In the genomic region with DNA sequence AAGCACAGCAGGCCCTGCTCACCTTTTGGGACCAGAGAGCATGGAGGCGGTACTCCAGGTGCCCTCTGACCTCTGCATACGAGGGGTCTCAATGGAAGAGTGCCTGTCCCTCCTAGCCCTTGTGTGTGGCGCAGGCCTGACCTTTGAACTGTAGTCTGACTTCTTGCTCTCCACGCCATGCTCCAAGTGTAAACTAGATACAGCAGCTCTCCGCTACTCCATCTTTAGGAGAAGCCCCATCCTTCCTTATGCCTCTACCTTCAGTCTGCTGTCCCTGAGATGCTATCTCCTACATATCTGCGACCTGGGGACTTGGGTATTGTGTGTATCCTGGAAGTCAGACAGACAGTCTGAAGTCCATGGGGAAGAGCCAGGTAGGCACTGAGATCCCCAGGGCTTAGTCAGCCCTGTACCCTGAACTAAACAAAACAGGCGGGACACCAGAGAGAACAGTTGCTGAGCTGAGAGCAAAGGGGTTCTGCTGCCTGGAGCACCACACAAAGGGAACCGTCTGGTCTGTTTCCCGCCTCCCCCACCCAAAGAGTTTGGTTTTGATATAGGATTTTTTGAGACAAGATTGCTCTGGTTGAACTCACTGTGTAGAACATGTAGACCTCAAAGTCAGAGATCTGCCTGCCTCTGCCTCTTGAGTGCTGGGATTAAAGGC, we compare ENCODE assay signal across 8 mouse cellular contexts. TPM values are rescaled to one million over a fixed set of nuclear protein-coding genes. Genes with fewer than 3 reads are reported as not detected.
DNase-seq lines count a peak whose midpoint lies in the region; ATAC-seq and TF ChIP-seq lines count a peak whose summit lies in the region.

No protein-coding gene starts in this region.

- TF ChIP-seq POLR2A in myocyte (IDR thresholded peaks at IDR 0.05; ENCODE audit: insufficient read length, low read depth), result no peak

- H3K27me3 ChIP-seq in embryonic facial prominence, embryonic 13.5 days, result no peaks in the 10 kb centered on the region
- no peaks in the 10 kb centered on the region for H3K27me3 ChIP-seq in intestine, embryonic 14.5 days (replicated peaks; ENCODE audit: control insufficient read depth, insufficient read depth, low read length)
- H3K27me3 ChIP-seq in myocyte (ENCODE audit: control insufficient read depth, insufficient read depth, insufficient read length), result no peaks in the 10 kb centered on the region

- ATAC-seq in embryonic facial prominence, embryonic 13.5 days (ENCODE audit: insufficient number of reproducible peaks, insufficient read depth, low FRiP score, low TSS enrichment, low read depth), result no peak
- no peak for ATAC-seq in intestine, embryonic 14.5 days (replicated peaks; ENCODE audit: low FRiP score, low TSS enrichment, low read depth)
- ATAC-seq in granulocyte monocyte progenitor cell, adult 5-6 weeks (replicated peaks; ENCODE audit: poor library complexity, severe bottlenecking), result no peak

- peak overlapping the region; percentile 63 for H3K4me3 ChIP-seq in layer of hippocampus, adult 2 months
- H3K4me3 ChIP-seq in embryonic facial prominence, embryonic 13.5 days, result peak overlapping the region; percentile 55; the same call in 1 of the 2 replicates
- no peak overlapping the region for H3K4me3 ChIP-seq in intestine, embryonic 14.5 days (ENCODE audit: low read depth, low read length)
- peak overlapping the region; percentile 60 for H3K4me3 ChIP-seq in myocyte

- H3K4me2 ChIP-seq in embryonic facial prominence, embryonic 13.5 days, result peak overlapping the region; percentile 90
- peak overlapping the region; percentile 88 for H3K4me2 ChIP-seq in intestine, embryonic 14.5 days (ENCODE audit: low read length)
- peak overlapping the region; percentile 97 for H3K4me2 ChIP-seq in myocyte (ENCODE audit: low read depth)

- DNase-seq in layer of hippocampus, adult 2 months (ENCODE audit: low spot score in 2 of 2), result no peak
- DNase-seq in layer of hippocampus, adult 11-12 months (ENCODE audit: low spot score), result no peak
- no peak for DNase-seq in intestine, embryonic 14.5 days (ENCODE audit: low spot score)
- DNase-seq in gastrocnemius, postnatal 36 days, result no peak
- no peak for DNase-seq in spleen, adult 18-20 months

- peaks cover 12% of the 10 kb centered on the region for H3K79me2 ChIP-seq in myocyte (ENCODE audit: control insufficient read depth, insufficient read depth)

- H3K4me1 ChIP-seq in embryonic facial prominence, embryonic 13.5 days, result peaks cover 50% of the 10 kb centered on the region
- H3K4me1 ChIP-seq in intestine, embryonic 14.5 days (replicated peaks; ENCODE audit: control insufficient read depth, insufficient read depth, low read length), result peaks cover 32% of the 10 kb centered on the region

- H3K9ac ChIP-seq in embryonic facial prominence, embryonic 13.5 days, result no peak overlapping the region
- H3K9ac ChIP-seq in intestine, embryonic 14.5 days (ENCODE audit: low read length), result no peak overlapping the region

- no peak for TF ChIP-seq CTCF in layer of hippocampus, adult 2 months (conservative IDR thresholded peaks at IDR 0.05)

- no peak overlapping the region for H3ac ChIP-seq in myocyte (ENCODE audit: control insufficient read depth, insufficient read length)

- no peaks in the 10 kb centered on the region for H3K9me3 ChIP-seq in embryonic facial prominence, embryonic 13.5 days
- H3K9me3 ChIP-seq in intestine, embryonic 14.5 days (ENCODE audit: control insufficient read depth, low read length), result no peaks in the 10 kb centered on the region

- intact Hi-C loops in gastrocnemius, postnatal 36 days (cut with DNase I), result no loop called here

- peaks cover 58% of the 10 kb centered on the region for H3K36me3 ChIP-seq in embryonic facial prominence, embryonic 13.5 days
- H3K36me3 ChIP-seq in intestine, embryonic 14.5 days (ENCODE audit: control insufficient read depth, insufficient read depth, low read length), result peaks cover 58% of the 10 kb centered on the region
- no peaks in the 10 kb centered on the region for H3K36me3 ChIP-seq in myocyte (ENCODE audit: control insufficient read depth, insufficient read depth)

- peak overlapping the region; percentile 97 for H3K27ac ChIP-seq in layer of hippocampus, adult 2 months
- H3K27ac ChIP-seq in embryonic facial prominence, embryonic 13.5 days, result no peak overlapping the region; the same call in 1 of the 2 replicates
- no peak overlapping the region for H3K27ac ChIP-seq in intestine, embryonic 14.5 days (ENCODE audit: low read depth)

- WGBS in embryonic facial prominence, embryonic 13.5 days, result 73% methylated on average over 9 of the region's 9 CpGs
- 82% methylated on average over 9 of the region's 9 CpGs for WGBS in intestine, embryonic 14.5 days

TF ChIP-seq in myocyte, 11 proteins besides CTCF, POLR2A, EP300 and RAD21:
- TF ChIP-seq MYOD1 (IDR thresholded peaks at IDR 0.05; ENCODE audit: control insufficient read depth in 1 of 3, insufficient read length in 2 of 3, low read depth in 2 of 3) (no peak), TCF12 (IDR thresholded peaks at IDR 0.05; ENCODE audit: insufficient read depth, poor library complexity, severe bottlenecking) (no peak), POLR2AphosphoS2 (IDR thresholded peaks at IDR 0.05; ENCODE audit: insufficient read length, low read depth) (no peak), CEBPB (IDR thresholded peaks at IDR 0.05; ENCODE audit: insufficient read depth, poor library complexity, severe bottlenecking) (no peak), REST (IDR thresholded peaks at IDR 0.05; ENCODE audit: insufficient read depth, insufficient read length) (no peak), TCF3 (IDR thresholded peaks at IDR 0.05; ENCODE audit: insufficient read length, low read depth) (no peak), MYOG (IDR thresholded peaks at IDR 0.05; ENCODE audit: control insufficient read depth in 1 of 3, insufficient read depth in 1 of 3, insufficient read length in 2 of 3, low read depth in 2 of 3) (no peak), E2F4 (IDR thresholded peaks at IDR 0.05; ENCODE audit: insufficient read depth) (no peak), USF1 (IDR thresholded peaks at IDR 0.05; ENCODE audit: low read depth) (no peak), MAX (IDR thresholded peaks at IDR 0.05; ENCODE audit: low read depth) (no peak), SRF (IDR thresholded peaks at IDR 0.05; ENCODE audit: control insufficient read depth, insufficient read length, low read depth) (no peak)

RNA-seq across cellular contexts. Expression of gene Slc25a22, which starts 1.7 kb away (rescaled TPM):
- 100 to 1,000 TPM; 338 to 343 TPM for total RNA-seq in layer of hippocampus, adult 2 months (2021)
- 32.4 and 35.3 TPM in 2 replicates for polyA plus RNA-seq in embryonic facial prominence, embryonic 13.5 days (2015; fragmentation: Nextera tagmentation; extraction: Ambion mirVana)
- 34.7 and 35.3 TPM in 2 replicates for polyA plus RNA-seq in intestine, embryonic 14.5 days (2014; fragmentation: Nextera tagmentation; extraction: Ambion mirVana)
- 8.8 TPM for polyA plus RNA-seq in myocyte (2012; fragmentation: generic; extraction: Trizol)
- 18.8 and 36.2 TPM in 2 replicates for total RNA-seq in granulocyte monocyte progenitor cell, adult 5-6 weeks (2014; fragmentation: Nextera tagmentation)
- total RNA-seq in granulocyte monocyte progenitor cell, adult 5-6 weeks (2017), result 4.3 and 4.9 TPM in 2 replicates
- 10 to 100 TPM; 15.6 to 38.4 TPM for total RNA-seq in gastrocnemius, postnatal 36 days (2021)

RNA-seq across cellular contexts. Expression of gene Cend1, which starts 6.7 kb away (rescaled TPM):
- 100 to 1,000 TPM; 251 to 263 TPM for total RNA-seq in layer of hippocampus, adult 2 months (2021)
- 2.8 and 3.4 TPM in 2 replicates for polyA plus RNA-seq in embryonic facial prominence, embryonic 13.5 days (2015; fragmentation: Nextera tagmentation; extraction: Ambion mirVana)
- polyA plus RNA-seq in intestine, embryonic 14.5 days (2014; fragmentation: Nextera tagmentation; extraction: Ambion mirVana), result 1.5 and 1.8 TPM in 2 replicates
- polyA plus RNA-seq in myocyte (2012; fragmentation: generic; extraction: Trizol), result 0.25 TPM
- total RNA-seq in granulocyte monocyte progenitor cell, adult 5-6 weeks (2014; fragmentation: Nextera tagmentation), result not detected in 2 replicates
- total RNA-seq in granulocyte monocyte progenitor cell, adult 5-6 weeks (2017), result not detected in 2 replicates
- under 1 TPM; 0.20 to 0.39 TPM for total RNA-seq in gastrocnemius, postnatal 36 days (2021)

RNA-seq across cellular contexts. Expression of gene Pidd1, which starts 7.8 kb away (rescaled TPM):
- total RNA-seq in layer of hippocampus, adult 2 months (2021), result 1 to 10 TPM; 1.1 to 1.7 TPM
- 11.4 and 12.0 TPM in 2 replicates for polyA plus RNA-seq in embryonic facial prominence, embryonic 13.5 days (2015; fragmentation: Nextera tagmentation; extraction: Ambion mirVana)
- 10.6 and 11.5 TPM in 2 replicates for polyA plus RNA-seq in intestine, embryonic 14.5 days (2014; fragmentation: Nextera tagmentation; extraction: Ambion mirVana)
- 1.9 TPM for polyA plus RNA-seq in myocyte (2012; fragmentation: generic; extraction: Trizol)
- total RNA-seq in granulocyte monocyte progenitor cell, adult 5-6 weeks (2014; fragmentation: Nextera tagmentation), result 33.2 and 45.1 TPM in 2 replicates
- total RNA-seq in granulocyte monocyte progenitor cell, adult 5-6 weeks (2017), result 10.5 and 16.4 TPM in 2 replicates
- total RNA-seq in gastrocnemius, postnatal 36 days (2021), result under 1 TPM; 0.15 to 0.18 TPM

RNA-seq across cellular contexts. Expression of gene Rplp2, which starts 11.2 kb away (rescaled TPM):
- 100 to 1,000 TPM; 548 to 575 TPM for total RNA-seq in layer of hippocampus, adult 2 months (2021)
- 1,344 and 1,500 TPM in 2 replicates for polyA plus RNA-seq in embryonic facial prominence, embryonic 13.5 days (2015; fragmentation: Nextera tagmentation; extraction: Ambion mirVana)
- 1,554 and 1,709 TPM in 2 replicates for polyA plus RNA-seq in intestine, embryonic 14.5 days (2014; fragmentation: Nextera tagmentation; extraction: Ambion mirVana)
- 5,265 TPM for polyA plus RNA-seq in myocyte (2012; fragmentation: generic; extraction: Trizol)
- 2,601 and 5,139 TPM in 2 replicates for total RNA-seq in granulocyte monocyte progenitor cell, adult 5-6 weeks (2014; fragmentation: Nextera tagmentation)
- total RNA-seq in granulocyte monocyte progenitor cell, adult 5-6 weeks (2017), result 2,496 and 4,245 TPM in 2 replicates
- 100 to 1,000 TPM; 466 to 562 TPM for total RNA-seq in gastrocnemius, postnatal 36 days (2021)

RNA-seq across cellular contexts. Expression of gene Pnpla2, which starts 19.0 kb away (rescaled TPM):
- 10 to 100 TPM; 25.1 to 28.3 TPM for total RNA-seq in layer of hippocampus, adult 2 months (2021)
- polyA plus RNA-seq in embryonic facial prominence, embryonic 13.5 days (2015; fragmentation: Nextera tagmentation; extraction: Ambion mirVana), result 13.4 and 13.5 TPM in 2 replicates
- 24.6 and 30.2 TPM in 2 replicates for polyA plus RNA-seq in intestine, embryonic 14.5 days (2014; fragmentation: Nextera tagmentation; extraction: Ambion mirVana)
- 50.5 TPM for polyA plus RNA-seq in myocyte (2012; fragmentation: generic; extraction: Trizol)
- 93.9 and 97.0 TPM in 2 replicates for total RNA-seq in granulocyte monocyte progenitor cell, adult 5-6 weeks (2014; fragmentation: Nextera tagmentation)
- 19.0 and 35.1 TPM in 2 replicates for total RNA-seq in granulocyte monocyte progenitor cell, adult 5-6 weeks (2017)
- total RNA-seq in gastrocnemius, postnatal 36 days (2021), result 100 to 1,000 TPM; 306 to 361 TPM

Comparison
In these comparisons a context has a peak if more than half of its experiments do, and no peak if none do; other contexts are left out.
1. RNA of gene Slc25a22, which starts 1.7 kb away (total RNA-seq): 338 to 343 TPM in layer of hippocampus, adult 2 months; 15.6 to 38.4 TPM in gastrocnemius, postnatal 36 days and 4.3 to 36.2 TPM in granulocyte monocyte progenitor cell, adult 5-6 weeks; every median in the first group is over 4 times any median in the second.
2. RNA of gene Cend1, which starts 6.7 kb away (total RNA-seq): 251 to 263 TPM in layer of hippocampus, adult 2 months; 0.20 to 0.39 TPM in gastrocnemius, postnatal 36 days and not detected in granulocyte monocyte progenitor cell, adult 5-6 weeks; every median in the first group is over 100 times any median in the second.
3. RNA of gene Pidd1, which starts 7.8 kb away (total RNA-seq): 10.5 to 45.1 TPM in granulocyte monocyte progenitor cell, adult 5-6 weeks; 1.1 to 1.7 TPM in layer of hippocampus, adult 2 months and 0.15 to 0.18 TPM in gastrocnemius, postnatal 36 days; every median in the first group is over 4 times any median in the second.
4. Peak in every context shown above with its lines, with median percentiles within 50 percentile points of each other: H3K4me2 ChIP-seq.